Mouse (Mus musculus) liver, postnatal 0 days (tissue): Measurements from ENCODE around the gene Kcnmb3. TPM values are rescaled to one million over a fixed set of nuclear protein-coding genes. Genes with fewer than 3 reads are reported as not detected.

Source experiments
- ATAC-seq: fragments of 200-750 bp; cut with Nextera tagmentation; 2 replicates; pipeline ENCODE4 v1.8.0; 2017; ENCODE audit warnings: mild to moderate bottlenecking, moderate library complexity
- DNase-seq: peaks from one replicate; pipeline ENCODE4 v3.0.0-alpha.2; 2016
- H3K27ac ChIP-seq: fragments of 300-500 bp; sonication (generic); 2 replicates; pipeline ENCODE4 v1.5.1; 2014; ENCODE audit warnings: antibody characterized with exemption, moderate library complexity, mild to moderate bottlenecking, low read depth
- H3K27me3 ChIP-seq: fragments of 300-500 bp; sonication (generic); 2 replicates; pipeline ENCODE4 v1.6.1; 2014; ENCODE audit warnings: low read length, control low read depth, mixed read lengths; ENCODE audit not compliant: insufficient read depth
- H3K36me3 ChIP-seq: fragments of 300-500 bp; sonication (generic); replicated peaks from 2 replicates; pipeline ENCODE4 v1.6.1; 2014; ENCODE audit warnings: mild to moderate bottlenecking, control low read depth, low read length, moderate library complexity, mixed read lengths; ENCODE audit not compliant: insufficient read depth
- H3K4me1 ChIP-seq: fragments of 300-500 bp; sonication (generic); 2 replicates; pipeline ENCODE4 v1.6.1; 2014; ENCODE audit warnings: antibody characterized with exemption, mild to moderate bottlenecking, control low read depth; ENCODE audit not compliant: insufficient read depth
- H3K4me2 ChIP-seq: fragments of 300-500 bp; sonication (generic); 2 replicates; pipeline ENCODE4 v1.6.1; 2014; ENCODE audit warnings: low read depth, mild to moderate bottlenecking, low read length, moderate library complexity, mixed read lengths
- H3K4me3 ChIP-seq: fragments of 300-500 bp; sonication (generic); 2 replicates; pipeline ENCODE4 v1.5.1; 2014; ENCODE audit warnings: low read depth, low read length
- H3K9ac ChIP-seq: fragments of 300-500 bp; sonication (generic); replicated peaks from 2 replicates; pipeline ENCODE4 v1.6.1; 2014; ENCODE audit warnings: mild to moderate bottlenecking, moderate library complexity
- H3K9me3 ChIP-seq: fragments of 300-500 bp; sonication (generic); 2 replicates; pipeline ENCODE4 v1.6.1; 2016; ENCODE audit warnings: mild to moderate bottlenecking, control low read depth, low read length, mixed read lengths
- CTCF ChIP-seq: sonication (generic); IDR thresholded peaks from 2 replicates; pipeline ENCODE4 v1.5.1; 2016; ENCODE audit warnings: antibody characterized with exemption, low read depth
- EP300 ChIP-seq: IDR thresholded peaks from 2 replicates; pipeline ENCODE4 v1.6.1; 2016; ENCODE audit warnings: antibody characterized with exemption, low read depth, mild to moderate bottlenecking
- WGBS: fragments of 180-500 bp; shearing (Covaris S2); extraction: QIAGEN DNeasy Blood & Tissue Kit; methylation state at CpG from one replicate; pipeline ENCODE4 v1.1.7; 2014; ENCODE audit not compliant: insufficient replicate concordance; 5-methylcytosine and 5-hydroxymethylcytosine counted together
- polyA plus RNA-seq: library from polyadenylated mRNA; unstranded; fragments of >200 nt; fragmentation: Nextera tagmentation; extraction: Ambion mirVana; gene quantifications from 2 replicates; pipeline ENCODE4 v1.2.1, GENCODE M21; 2015

Gene Kcnmb3
- polyA plus RNA-seq, 1 experiment from 2014 or later: not detected

- H3K36me3 ChIP-seq: peaks cover 2% of the 10 kb centered on the region; the same call in 1 of the 2 replicates
- ATAC-seq: peak; percentile 33
- no peak for TF ChIP-seq EP300
- no peak for TF ChIP-seq CTCF
- DNase-seq: no peak
- H3K27me3 ChIP-seq: no peaks in the 10 kb centered on the region
- H3K9ac ChIP-seq: peak within 1 kb of the TSS; percentile 88
- H3K9me3 ChIP-seq: no peaks in the 10 kb centered on the region
- peak within 1 kb of the TSS; percentile 78 for H3K4me3 ChIP-seq
- H3K27ac ChIP-seq: peak within 1 kb of the TSS; percentile 93
- WGBS: 15% methylated on average over 24 of the region's 24 CpGs
- H3K4me2 ChIP-seq: peak within 1 kb of the TSS; percentile 78
- peaks cover 20% of the 10 kb centered on the region for H3K4me1 ChIP-seq
These were observed 17.7 kb upstream of the Kcnmb3 start, which contains the start of gene Zfp639 for GRCm38 (mm10) chr3:32509496-32510374. Gene Zfp639 (plus strand): TSS chr3:32510259.

- Histone ChIP-seq H3K4me1 (peaks cover 20% of the 10 kb centered on the region), H3K4me3 (peak overlapping the region; percentile 19), H3K9ac (no peak overlapping the region), H3K27me3 (no peaks in the 10 kb centered on the region), H3K27ac (no peak overlapping the region), H3K9me3 (no peaks in the 10 kb centered on the region), H3K36me3 (no peaks in the 10 kb centered on the region), H3K4me2 (peak overlapping the region; percentile 78)
- no peak for ATAC-seq
- peak; percentile 68 for DNase-seq
- TF ChIP-seq CTCF: peak; percentile 89
- TF ChIP-seq EP300: no peak
- whole genome bisulfite sequencing: 7% methylated on average over 17 of the region's 17 CpGs
These were observed 16.8 kb upstream of the Kcnmb3 start for GRCm38 (mm10) chr3:32508666-32509324.

GRCm38 (mm10) chr3:32506366-32507225 lies 14.6 kb upstream of the Kcnmb3 start:
- Histone ChIP-seq H3K27ac (no peak overlapping the region), H3K4me3 (no peak overlapping the region), H3K9me3 (no peaks in the 10 kb centered on the region), H3K9ac (no peak overlapping the region), H3K4me1 (peaks cover 13% of the 10 kb centered on the region), H3K27me3 (no peaks in the 10 kb centered on the region), H3K4me2 (no peak overlapping the region), H3K36me3 (no peaks in the 10 kb centered on the region)
- no peak for DNase-seq
- no peak for TF ChIP-seq CTCF
- TF ChIP-seq EP300: no peak
- no peak for ATAC-seq
- WGBS: 64% methylated on average over 11 of the region's 11 CpGs

- 52% methylated on average over 3 of the region's 3 CpGs for WGBS
- peaks cover 10% of the 10 kb centered on the region for H3K4me1 ChIP-seq
- ATAC-seq (no peak), DNase-seq (no peak)
- H3K36me3 ChIP-seq: no peaks in the 10 kb centered on the region
- TF ChIP-seq EP300: no peak
- no peak for TF ChIP-seq CTCF
- no peaks in the 10 kb centered on the region for H3K9me3 ChIP-seq
- no peak overlapping the region for H3K9ac ChIP-seq
- H3K27me3 ChIP-seq: no peaks in the 10 kb centered on the region
- H3K4me3 ChIP-seq: no peak overlapping the region
- no peak overlapping the region for H3K27ac ChIP-seq
- no peak overlapping the region for H3K4me2 ChIP-seq
These were observed 13.8 kb upstream of the Kcnmb3 start for GRCm38 (mm10) chr3:32505841-32506240.

- Histone ChIP-seq H3K4me1 (no peaks in the 10 kb centered on the region; the same call in 1 of the 2 replicates), H3K4me2 (no peak overlapping the region), H3K27me3 (no peaks in the 10 kb centered on the region), H3K4me3 (no peak overlapping the region), H3K9me3 (no peaks in the 10 kb centered on the region), H3K9ac (no peak overlapping the region), H3K27ac (no peak overlapping the region), H3K36me3 (no peaks in the 10 kb centered on the region)
- no peak for DNase-seq
- WGBS: 79% methylated on average over 2 of the region's 2 CpGs
- ATAC-seq: no peak
- TF ChIP-seq EP300: no peak
- no peak for TF ChIP-seq CTCF
These were observed 8.3 kb upstream of the Kcnmb3 start for GRCm38 (mm10) chr3:32500346-32500745.

- Histone ChIP-seq H3K9ac (no peak overlapping the region), H3K27ac (no peak overlapping the region), H3K4me3 (no peak overlapping the region), H3K27me3 (no peaks in the 10 kb centered on the region), H3K36me3 (no peaks in the 10 kb centered on the region), H3K4me2 (no peak overlapping the region), H3K9me3 (no peaks in the 10 kb centered on the region), H3K4me1 (no peaks in the 10 kb centered on the region; the same call in 1 of the 2 replicates)
- no peak for DNase-seq
- ATAC-seq: no peak
- WGBS: 95% methylated on average over 1 of the region's 1 CpGs
- TF ChIP-seq EP300 (no peak), CTCF (no peak)
These were observed 4.7 kb upstream of the Kcnmb3 start for GRCm38 (mm10) chr3:32496711-32497070.
